ENCODE assay signal across 11 mouse cellular contexts in the genomic region with DNA sequence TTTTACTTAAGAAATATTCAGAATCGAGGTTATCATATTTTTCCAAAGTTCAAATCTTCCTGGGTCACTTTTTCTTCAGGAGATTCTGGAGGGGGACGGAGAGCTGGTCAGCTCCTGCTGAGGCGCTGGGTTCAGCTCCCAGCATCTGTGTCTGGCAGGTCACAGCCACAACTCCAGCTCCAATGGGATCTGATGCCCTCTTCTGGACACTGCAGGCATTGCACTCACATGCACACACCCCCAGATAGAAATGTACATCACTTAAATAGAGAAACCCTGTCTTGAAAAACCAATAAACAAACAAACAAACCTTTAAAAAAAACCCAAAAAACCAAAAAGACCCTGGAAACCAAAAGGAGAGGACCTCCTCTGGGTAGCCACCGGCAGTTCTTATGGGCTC. TPM values are rescaled to one million over a fixed set of nuclear protein-coding genes. Genes with fewer than 3 reads are reported as not detected.
DNase-seq lines count a peak whose midpoint lies in the region; ATAC-seq and TF ChIP-seq lines count a peak whose summit lies in the region.
"Had no signal": no experiment of that assay in that cellular context is flagged by ENCODE, and none has a peak within 500 bp of the region (broad histone marks: within the 10 kb centered on the region; RNA-seq: fewer than 3 reads in every experiment).

No protein-coding gene starts in this region.

- DNase-seq in kidney, adult 2 months, result peak; percentile 33
- DNase-seq in kidney, postnatal 10 days, result no peak
- DNase-seq in thymus, postnatal 14 days, result peak; percentile 33
- no peak for DNase-seq in thymus, postnatal 0 days (ENCODE audit: low spot score)
- DNase-seq in induced T-regulatory cell, adult 2 months (ENCODE audit: low read depth), result peak; percentile 52
- DNase-seq in yolk sac, embryonic 10.5 days (ENCODE audit: low spot score), result no peak
- no peak for DNase-seq in cerebellum, adult 11 months
- DNase-seq: left cerebral cortex, postnatal 4 days had no signal

- peak; percentile 61 for TF ChIP-seq CTCF in kidney, adult 2 months (conservative IDR thresholded peaks at IDR 0.05; ENCODE audit: insufficient read depth, insufficient read length, low read depth, low read length)

- no peak for TF ChIP-seq POLR2A in kidney, adult 2 months (IDR thresholded peaks at IDR 0.05; ENCODE audit: low read depth, low read length)

- WGBS in kidney, adult 2 months, result 90% methylated on average over 4 of the region's 4 CpGs
- 85% methylated on average over 4 of the region's 4 CpGs for WGBS in hindbrain, embryonic 12.5 days

- H3K36me3 ChIP-seq in kidney, adult 2 months (ENCODE audit: control insufficient read depth, insufficient read depth, low read length), result no peaks in the 10 kb centered on the region
- 0 out of 2 replicates have a peak, but pooled peaks cover 6% of the 10 kb centered on the region for H3K36me3 ChIP-seq in hindbrain, embryonic 12.5 days
- H3K36me3 ChIP-seq: embryonic facial prominence, embryonic 12.5 days had no signal

- ATAC-seq in hindbrain, embryonic 12.5 days (ENCODE audit: low FRiP score), result no peak

- no peaks in the 10 kb centered on the region; the same call in 1 of the 2 replicates for H3K9me3 ChIP-seq in hindbrain, embryonic 12.5 days (replicated peaks)
- H3K9me3 ChIP-seq: embryonic facial prominence, embryonic 12.5 days; midbrain, embryonic 10.5 days had no signal

- H3K9ac ChIP-seq in hindbrain, embryonic 12.5 days, result no peak overlapping the region
- H3K9ac ChIP-seq: embryonic facial prominence, embryonic 12.5 days had no signal

- H3K27me3 ChIP-seq in kidney, adult 2 months (replicated peaks; ENCODE audit: control insufficient read depth, insufficient read depth, low read length), result no peaks in the 10 kb centered on the region
- H3K27me3 ChIP-seq in hindbrain, embryonic 12.5 days, result no peaks in the 10 kb centered on the region
- H3K27me3 ChIP-seq: embryonic facial prominence, embryonic 12.5 days had no signal

- H3K27ac ChIP-seq in kidney, adult 2 months (ENCODE audit: insufficient read depth, low read depth, low read length), result no peak overlapping the region
- H3K27ac ChIP-seq in hindbrain, embryonic 12.5 days, result no peak overlapping the region
- H3K27ac ChIP-seq: embryonic facial prominence, embryonic 12.5 days; midbrain, embryonic 10.5 days had no signal

- H3K4me1 ChIP-seq in kidney, adult 2 months (ENCODE audit: control insufficient read depth, insufficient read depth, low read length), result no peaks in the 10 kb centered on the region
- H3K4me1 ChIP-seq in hindbrain, embryonic 12.5 days, result no peaks in the 10 kb centered on the region
- H3K4me1 ChIP-seq: embryonic facial prominence, embryonic 12.5 days; midbrain, embryonic 10.5 days had no signal

- H3K4me3 ChIP-seq in kidney, adult 2 months (ENCODE audit: insufficient read depth, low read depth, low read length), result no peak overlapping the region
- H3K4me3 ChIP-seq in hindbrain, embryonic 12.5 days, result no peak overlapping the region
- H3K4me3 ChIP-seq: embryonic facial prominence, embryonic 12.5 days; midbrain, embryonic 10.5 days had no signal

- H3K4me2 ChIP-seq in hindbrain, embryonic 12.5 days (replicated peaks), result no peak overlapping the region
- H3K4me2 ChIP-seq: embryonic facial prominence, embryonic 12.5 days had no signal

RNA-seq across cellular contexts. Expression of a gene that starts 30.3 kb away (rescaled TPM):
- 2.8 and 3.5 TPM in 2 replicates for polyA plus RNA-seq in kidney, adult 2 months (2012; rRNA removed)
- 1.6 and 2.1 TPM in 2 replicates for polyA plus RNA-seq in thymus, postnatal 0 days (2015; fragmentation: Nextera tagmentation; extraction: Ambion mirVana)
- polyA plus RNA-seq in hindbrain, embryonic 12.5 days (2016; fragmentation: Nextera tagmentation; extraction: Ambion mirVana), result 11.9 and 13.0 TPM in 2 replicates

RNA-seq across cellular contexts. Expression of a gene that starts 41.2 kb away (rescaled TPM):
- polyA plus RNA-seq in kidney, adult 2 months (2012; rRNA removed), result 0.48 and 0.90 TPM in 2 replicates
- 0.09 TPM in 1 of 2 replicates, not detected in the other for polyA plus RNA-seq in thymus, postnatal 0 days (2015; fragmentation: Nextera tagmentation; extraction: Ambion mirVana)
- polyA plus RNA-seq in hindbrain, embryonic 12.5 days (2016; fragmentation: Nextera tagmentation; extraction: Ambion mirVana), result 3.2 and 7.3 TPM in 2 replicates

Comparison
In these comparisons a context has a peak if more than half of its experiments do, and no peak if none do; other contexts are left out.
1. DNase-seq: peak in kidney, adult 2 months (single experiment), thymus, postnatal 14 days (single experiment) and induced T-regulatory cell, adult 2 months (single experiment); none in kidney, postnatal 10 days (single experiment), thymus, postnatal 0 days (single experiment), yolk sac, embryonic 10.5 days (single experiment) and cerebellum, adult 11 months (single experiment).